Mouse (Mus musculus): ENCODE results near the gene Dppa2. TPM values are rescaled to one million over a fixed set of nuclear protein-coding genes. Genes with fewer than 3 reads are reported as not detected.

The Dppa2 gene
- polyA plus RNA-seq, 1 experiment from 2014 or later, result not detected

DNA sequence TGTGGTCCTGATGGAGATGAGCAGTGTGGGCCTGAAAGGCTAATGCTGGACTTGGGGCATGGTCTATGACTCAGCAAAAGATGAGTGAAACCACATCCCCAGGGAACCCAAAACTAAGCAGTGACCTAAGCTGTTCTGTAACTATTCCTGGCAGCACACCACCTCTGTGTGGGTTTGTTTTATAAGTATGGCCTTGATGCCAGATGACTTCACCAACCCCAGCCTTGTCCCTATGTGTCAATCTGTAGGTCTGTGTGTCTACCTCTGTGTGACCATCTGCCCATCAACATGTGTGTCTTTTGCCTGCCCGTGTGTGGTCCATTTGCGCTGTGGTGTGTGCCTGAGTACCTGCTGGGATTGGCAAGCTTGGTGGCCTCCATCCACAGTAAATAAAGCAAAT, 64.4 kb downstream of the Dppa2 start:
- H3K4me3 ChIP-seq (replicated peaks; ENCODE audit: low read length), result no peak overlapping the region
- DNase-seq (ENCODE audit: low spot score), result no peak
- no peaks in the 10 kb centered on the region for H3K36me3 ChIP-seq (replicated peaks; ENCODE audit: control insufficient read depth, insufficient read depth)
- H3K27me3 ChIP-seq (ENCODE audit: control insufficient read depth, insufficient read depth, low read length), result no peaks in the 10 kb centered on the region
- no peak overlapping the region for H3K4me2 ChIP-seq (replicated peaks)
- no peak overlapping the region for H3K9ac ChIP-seq
- H3K4me1 ChIP-seq (replicated peaks; ENCODE audit: control insufficient read depth, insufficient read depth, low read length), result no peaks in the 10 kb centered on the region
- WGBS, result 90% methylated on average over 2 of the region's 2 CpGs
- H3K27ac ChIP-seq, result no peak overlapping the region
- H3K9me3 ChIP-seq (ENCODE audit: control insufficient read depth, low read length), result no peaks in the 10 kb centered on the region
- ATAC-seq (ENCODE audit: low FRiP score), result no peak

Other genes starting within 250 kb of the Dppa2 start
- gene Dppa4, start 20.2 kb upstream of the Dppa2 start, polyA plus RNA-seq (2014; fragmentation: Nextera tagmentation; extraction: Ambion mirVana), result not detected in 2 replicates
- not detected in 2 replicates for gene Gm5485, start 108.5 kb downstream of the Dppa2 start, polyA plus RNA-seq (2014; fragmentation: Nextera tagmentation; extraction: Ambion mirVana)
- gene Morc1, start 127.3 kb downstream of the Dppa2 start, polyA plus RNA-seq (2014; fragmentation: Nextera tagmentation; extraction: Ambion mirVana), result 0.07 and 0.15 TPM in 2 replicates